Mouse (Mus musculus): ENCODE measurements at regions not wholly inside any gene's neighbourhood (a gene's known extent, or its start where the extent isn't known, plus 50 kb on each side); places are given as distances from the start of the nearest gene placed in this dataset.
A peak's percentile ranks its signal among the peaks of the same experiment; 100 is the strongest.

GRCm38 (mm10) chr2:144123395-144124034, 90.7 kb downstream of the Banf2 start:
- DNase-seq (ENCODE audit: low read depth, low spot score): peak; percentile 60

- DNase-seq (ENCODE audit: low read depth, low spot score): no peak
Observed at GRCm38 (mm10) chr2:144127082-144128037, 94.5 kb downstream of the Banf2 start.

- DNase-seq (ENCODE audit: low read depth, low spot score): no peak
Observed at GRCm38 (mm10) chr2:144128038-144128402, 95.2 kb downstream of the Banf2 start.

GRCm38 (mm10) chr2:144128527-144128926, 95.7 kb downstream of the Banf2 start:
- no peak for DNase-seq (ENCODE audit: low read depth, low spot score)

- DNase-seq (ENCODE audit: low read depth, low spot score): no peak
Observed at GRCm38 (mm10) chr2:144133806-144134574, 101.1 kb downstream of the Banf2 start.

GRCm38 (mm10) chr2:144134575-144134958, 101.7 kb downstream of the Banf2 start:
- DNase-seq (ENCODE audit: low read depth, low spot score): peak; percentile 56

- DNase-seq (ENCODE audit: low read depth, low spot score): no peak
Observed at GRCm38 (mm10) chr2:144135586-144135985, 102.7 kb downstream of the Banf2 start.

GRCm38 (mm10) chr2:144143620-144144384, 110.9 kb downstream of the Banf2 start:
- DNase-seq (ENCODE audit: low read depth, low spot score): no peak

- no peak for DNase-seq (ENCODE audit: low read depth, low spot score)
Observed at GRCm38 (mm10) chr2:144144486-144145136, 111.8 kb downstream of the Banf2 start.

- DNase-seq (ENCODE audit: low read depth, low spot score): no peak
Observed at GRCm38 (mm10) chr2:144156456-144157211, 113.8 kb upstream of the Mgme1 start.

GRCm38 (mm10) chr2:144157343-144157742, 113.1 kb upstream of the Mgme1 start:
- DNase-seq (ENCODE audit: low read depth, low spot score): no peak

GRCm38 (mm10) chr2:144158256-144158655, 112.2 kb upstream of the Mgme1 start:
- DNase-seq (ENCODE audit: low read depth, low spot score): no peak

GRCm38 (mm10) chr2:144159854-144160331, 110.6 kb upstream of the Mgme1 start:
- no peak for DNase-seq (ENCODE audit: low read depth, low spot score)

GRCm38 (mm10) chr2:144160434-144160833, 110.0 kb upstream of the Mgme1 start:
- peak; percentile 66 for DNase-seq (ENCODE audit: low read depth, low spot score)

- peak; percentile 50 for DNase-seq (ENCODE audit: low read depth, low spot score)
Observed at GRCm38 (mm10) chr2:144161852-144162251, 108.6 kb upstream of the Mgme1 start.

- peak; percentile 43 for DNase-seq (ENCODE audit: low read depth, low spot score)
Observed at GRCm38 (mm10) chr2:144164102-144164501, 106.4 kb upstream of the Mgme1 start.

GRCm38 (mm10) chr2:144164986-144165821, 105.3 kb upstream of the Mgme1 start:
- DNase-seq (ENCODE audit: low read depth, low spot score): peak; percentile 83

GRCm38 (mm10) chr2:144166102-144166750, 104.2 kb upstream of the Mgme1 start:
- no peak for DNase-seq (ENCODE audit: low read depth, low spot score)
